Mouse (Mus musculus): ENCODE measurements around the gene 1810043G02Rik. TPM values are rescaled to one million over a fixed set of nuclear protein-coding genes. Genes with fewer than 3 reads are reported as not detected.
"Not testable (repeated sequence)": the region's sequence is repeated elsewhere in the genome, so short reads cannot be mapped to it uniquely, and the experiment has no call there.

Gene 1810043G02Rik
- 1 to 10 TPM; 3.1 to 4.5 TPM for total RNA-seq (2021)
- long read RNA-seq, experiment 1, partial matches to known transcripts: 0 of 1 reads
- long read RNA-seq, experiment 1, other reads (novel, unspliced or antisense): 1 of 1 reads
- long read RNA-seq, experiment 2, partial matches to known transcripts: 0 of 1 reads
- long read RNA-seq, experiment 2, other reads (novel, unspliced or antisense): 1 of 1 reads

DNA sequence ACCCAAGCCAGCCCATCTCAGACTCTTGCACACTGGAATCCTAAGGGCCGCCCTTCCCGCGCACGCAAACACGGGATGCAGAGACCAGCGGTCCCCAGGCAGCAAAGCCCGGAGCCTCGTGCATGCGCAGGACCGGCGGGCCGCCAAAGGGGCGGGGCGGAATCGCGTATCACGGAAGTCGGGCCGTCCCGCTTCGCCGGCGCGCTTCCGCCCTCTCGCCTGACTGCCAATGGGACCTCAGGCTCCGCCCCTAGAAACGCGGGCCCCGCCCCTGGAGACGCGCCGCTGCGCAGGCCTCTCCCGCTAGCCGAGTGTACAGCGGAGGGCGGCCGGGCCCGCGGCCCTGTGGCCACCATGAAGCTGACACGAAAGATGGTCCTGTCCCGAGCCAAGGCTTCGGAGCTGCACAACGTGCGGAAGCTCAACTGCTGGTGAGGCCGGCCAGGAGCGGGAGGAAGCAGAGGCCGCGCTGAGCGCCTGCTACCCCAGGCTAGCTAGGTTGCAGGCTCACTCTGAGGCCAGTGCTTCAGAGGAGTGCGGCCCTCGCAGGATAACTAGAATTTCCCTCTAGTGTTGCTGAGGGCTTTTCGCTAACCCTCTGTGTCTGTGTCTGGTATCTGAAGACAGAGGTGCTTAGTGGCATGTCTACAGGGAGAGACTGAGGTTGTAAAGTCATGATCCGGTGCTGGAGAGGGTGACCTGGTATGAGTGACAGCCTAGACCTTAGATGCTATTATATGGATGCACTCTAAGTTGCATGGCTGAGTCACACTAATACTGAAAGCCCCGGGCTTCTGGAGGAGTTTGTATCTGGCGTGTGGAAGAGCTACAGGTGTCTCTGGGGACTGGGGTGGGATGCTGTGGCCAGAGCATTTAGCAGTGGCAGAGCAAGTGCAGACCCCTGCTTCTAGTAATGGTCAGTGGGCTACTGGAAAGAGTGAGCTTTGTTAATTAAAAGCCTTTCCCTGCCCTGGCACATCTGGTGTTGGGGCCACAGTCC is at the start of gene 1810043G02Rik:
Gene 1810043G02Rik (plus strand): TSS at position 174 of the 1,000 bp plus-strand sequence.
- intact Hi-C loops (cut with DNase I): no loop called here
- peak; percentile 99 for DNase-seq

DNA sequence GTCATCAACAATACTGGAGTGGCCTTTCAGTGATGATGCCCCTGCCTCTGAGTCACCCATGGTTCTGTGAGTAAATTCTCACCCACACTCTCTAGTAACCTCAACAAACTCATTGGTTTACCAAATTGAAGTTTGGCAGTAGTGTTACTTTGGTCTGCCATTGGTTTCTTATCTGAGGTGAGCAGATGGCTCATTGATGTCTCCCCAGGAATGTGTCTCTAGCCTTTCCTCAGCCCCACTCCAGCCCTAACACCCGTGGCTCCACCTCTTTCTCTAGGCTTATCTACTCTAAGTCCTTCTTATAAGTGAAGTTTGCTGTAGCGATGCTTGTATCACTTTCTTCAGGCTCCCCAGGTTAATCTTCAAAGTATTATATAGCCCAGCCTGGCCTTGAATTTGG is 38.6 kb upstream of the 1810043G02Rik start:
- intact Hi-C loops (cut with DNase I): loop anchor here (5.0 kb wide), 1 partner anchor 232 kb away; the partner anchor contains the start of gene Gm10272
- no peak for DNase-seq

DNA sequence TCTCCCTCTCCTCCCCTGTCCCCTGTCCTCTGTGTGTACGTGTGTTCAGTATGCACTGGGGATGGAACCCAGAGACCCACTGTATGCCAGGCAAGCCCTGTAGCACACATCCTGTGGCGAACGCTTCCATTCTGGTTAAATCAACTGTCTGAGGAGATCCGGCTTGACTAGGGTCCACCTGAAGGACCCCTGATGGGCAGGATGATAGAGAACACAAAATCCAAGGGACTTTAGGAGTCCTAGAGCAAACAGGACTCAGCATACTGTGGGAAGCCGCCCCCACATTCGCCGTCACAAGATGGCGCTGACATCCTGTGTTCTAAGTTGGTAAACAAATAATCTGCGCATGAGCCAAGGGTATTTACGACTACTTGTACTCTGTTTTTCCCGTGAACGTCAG is 27.9 kb upstream of the 1810043G02Rik start:
- DNase-seq; intact Hi-C loops (cut with DNase I): not testable (repeated sequence)

DNA sequence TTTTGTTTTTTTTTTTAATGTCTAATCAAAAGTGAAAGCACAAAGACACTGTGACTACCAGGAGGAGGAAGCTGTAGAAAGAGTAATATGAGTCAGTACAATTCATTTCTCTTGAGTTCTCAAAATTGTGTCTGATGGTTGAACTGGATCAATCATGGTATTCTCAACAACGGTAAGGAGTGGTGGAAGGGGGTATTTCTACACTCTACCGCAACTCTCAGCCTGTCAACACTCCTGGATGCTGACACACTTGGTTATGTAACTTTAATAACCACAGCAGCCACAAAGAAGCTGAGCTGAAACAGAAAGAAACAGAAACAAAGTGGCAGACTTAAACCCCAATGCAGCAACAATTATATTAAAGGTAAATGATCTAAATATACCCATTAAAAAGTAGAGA is 15.6 kb upstream of the 1810043G02Rik start:
- intact Hi-C loops (cut with DNase I): no loop called here
- no peak for DNase-seq

- intact Hi-C loops (cut with DNase I): no loop called here
- no peak for DNase-seq
Measured at GRCm38 (mm10) chr10:77963971-77964370, 14.4 kb upstream of the 1810043G02Rik start.

DNA sequence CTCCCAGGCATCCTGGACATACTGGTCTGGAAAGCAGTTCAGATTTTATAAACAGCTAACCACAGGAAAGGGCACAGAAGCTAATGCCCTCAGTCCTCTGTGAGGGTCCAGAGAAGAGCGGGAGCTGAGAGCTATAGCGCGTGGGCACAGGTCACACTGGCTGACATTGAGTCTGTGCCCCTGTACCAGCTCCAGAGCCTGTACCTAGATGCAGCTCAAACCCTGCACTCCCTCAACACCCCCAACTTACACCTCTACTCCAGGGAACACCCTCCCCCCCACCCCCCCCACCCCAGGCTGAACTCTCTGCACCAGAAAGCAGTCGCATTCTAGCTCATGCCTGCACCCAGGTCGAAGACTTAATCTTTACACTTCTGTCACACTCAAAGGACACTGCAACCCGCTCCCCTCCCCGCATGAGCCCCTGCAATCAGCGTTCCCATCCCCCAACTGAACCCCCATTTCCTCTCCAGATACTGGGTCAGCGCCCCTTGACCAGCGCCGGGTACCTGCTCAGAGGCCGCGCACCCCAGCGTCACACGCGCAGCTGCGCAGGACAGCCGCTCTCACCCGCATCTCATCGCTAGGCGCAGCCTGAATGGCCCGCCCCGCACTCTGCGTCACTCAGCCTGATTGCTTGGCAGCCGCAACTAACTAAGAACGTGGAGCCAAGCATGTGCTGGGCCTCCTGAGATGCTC is 8.9 kb upstream of the 1810043G02Rik start:
- intact Hi-C loops (cut with DNase I): no loop called here
- no peak for DNase-seq

GRCm38 (mm10) chr10:77969973-77970325 is 8.4 kb upstream of the 1810043G02Rik start:
- DNase-seq: no peak
- intact Hi-C loops (cut with DNase I): no loop called here

- DNase-seq: no peak
- intact Hi-C loops (cut with DNase I): no loop called here
Measured at GRCm38 (mm10) chr10:77970481-77970880, 7.8 kb upstream of the 1810043G02Rik start, which contains the start of gene Trpm2. Gene Trpm2, minus strand, starts transcription at chr10:77970563.

- DNase-seq: no peak
- intact Hi-C loops (cut with DNase I): no loop called here
Measured at GRCm38 (mm10) chr10:77971191-77971590, 7.1 kb upstream of the 1810043G02Rik start.

GRCm38 (mm10) chr10:77971709-77972553 is 6.4 kb upstream of the 1810043G02Rik start:
- no peak for DNase-seq
- intact Hi-C loops (cut with DNase I): no loop called here

GRCm38 (mm10) chr10:77974323-77974722 is 4.0 kb upstream of the 1810043G02Rik start:
- intact Hi-C loops (cut with DNase I): no loop called here
- no peak for DNase-seq

- intact Hi-C loops (cut with DNase I): no loop called here
- DNase-seq: no peak
Measured at GRCm38 (mm10) chr10:77974811-77975210, 3.5 kb upstream of the 1810043G02Rik start.

GRCm38 (mm10) chr10:77975653-77976052 is 2.7 kb upstream of the 1810043G02Rik start:
- DNase-seq: no peak
- intact Hi-C loops (cut with DNase I): no loop called here

DNA sequence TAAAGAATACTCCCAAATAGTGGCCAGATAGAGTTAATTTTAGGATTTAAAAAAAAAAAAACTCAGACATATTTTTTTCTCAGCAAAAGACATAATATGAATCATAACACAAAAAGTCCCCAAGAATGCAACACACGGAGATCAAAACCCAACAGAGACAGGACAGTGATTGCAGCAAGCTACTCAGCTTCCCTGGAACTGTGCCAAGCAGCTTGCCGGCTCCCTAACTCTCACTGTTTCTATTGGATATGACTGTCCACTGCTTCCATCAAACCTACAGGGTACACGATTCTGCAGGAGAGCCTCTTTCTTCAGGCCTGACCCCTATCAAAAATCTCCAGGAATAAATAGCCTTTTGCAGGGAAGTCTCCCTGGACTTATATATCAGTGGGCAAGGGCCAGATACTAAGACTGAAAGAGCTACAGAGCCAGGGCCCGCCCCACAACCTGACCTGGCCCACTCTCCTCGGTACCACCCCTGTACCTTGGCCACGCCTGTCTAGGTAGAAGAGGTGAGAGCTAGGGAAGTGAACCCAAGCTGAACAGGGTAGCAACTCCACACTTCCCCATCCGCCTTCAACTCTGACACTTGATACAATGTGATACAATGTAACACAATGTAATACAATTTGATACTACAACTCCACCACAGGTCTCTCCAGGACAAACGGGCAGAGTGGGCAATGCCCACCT is 1.7 kb upstream of the 1810043G02Rik start:
- intact Hi-C loops (cut with DNase I): no loop called here

GRCm38 (mm10) chr10:77984660-77985059 is 6.3 kb downstream of the 1810043G02Rik start:
- intact Hi-C loops (cut with DNase I): loop anchor here (2.0 to 5.0 kb wide), 2 partner anchors 33 to 176 kb away; no protein-coding TSS in a partner anchor
- DNase-seq: peak; percentile 40 to 54

More for the DNA sequence above, 1.7 kb upstream of the 1810043G02Rik start:
- no peak for DNase-seq

DNA sequence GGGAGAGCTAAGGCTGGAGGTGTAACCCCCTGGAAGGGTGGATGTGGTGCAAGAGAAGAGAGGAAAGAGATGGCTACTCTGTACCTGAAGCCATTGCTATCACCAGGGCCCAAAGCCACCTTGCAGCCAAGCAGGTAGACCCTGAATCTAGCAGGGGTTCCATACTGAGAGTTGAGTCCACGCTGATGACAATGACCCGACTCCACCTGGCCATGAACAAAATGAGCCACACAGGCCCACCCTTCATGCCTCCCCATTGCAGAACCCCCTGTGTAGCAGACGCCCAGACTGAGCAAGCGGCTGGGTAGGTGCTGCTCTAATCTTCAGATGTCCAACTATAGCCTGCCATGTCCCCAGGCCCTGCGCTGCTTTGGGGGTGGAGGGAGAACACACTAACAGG is 7.5 kb downstream of the 1810043G02Rik start:
- intact Hi-C loops (cut with DNase I): loop anchor here (2.0 kb wide), 1 partner anchor 175 kb away; no protein-coding TSS in a partner anchor
- DNase-seq: peak in 1 of 2 experiments; percentile 2

DNA sequence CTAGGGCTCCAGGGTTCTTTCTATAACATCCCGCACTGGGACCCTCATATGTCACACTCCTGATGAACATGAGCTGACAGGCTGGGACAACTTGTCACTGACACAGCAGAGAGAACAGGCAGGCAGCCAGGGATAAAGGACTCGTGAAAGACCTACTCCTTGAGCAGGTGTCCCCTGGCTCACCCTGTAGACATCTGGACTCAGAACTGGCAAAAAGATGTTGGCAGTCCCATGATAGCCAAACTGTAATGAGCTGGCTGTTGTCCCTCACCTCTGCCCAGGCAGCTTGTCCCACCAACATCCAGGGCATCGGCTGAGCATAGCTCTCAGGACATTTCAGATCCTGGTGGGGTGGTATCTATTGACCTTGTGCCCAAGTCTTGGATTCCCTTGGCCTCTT is 17.3 kb downstream of the 1810043G02Rik start:
- DNase-seq: no peak
- intact Hi-C loops (cut with DNase I): loop anchor here (10.0 kb wide), 1 partner anchor 579 kb away; the partner anchor contains the start of gene Ilvbl

DNA sequence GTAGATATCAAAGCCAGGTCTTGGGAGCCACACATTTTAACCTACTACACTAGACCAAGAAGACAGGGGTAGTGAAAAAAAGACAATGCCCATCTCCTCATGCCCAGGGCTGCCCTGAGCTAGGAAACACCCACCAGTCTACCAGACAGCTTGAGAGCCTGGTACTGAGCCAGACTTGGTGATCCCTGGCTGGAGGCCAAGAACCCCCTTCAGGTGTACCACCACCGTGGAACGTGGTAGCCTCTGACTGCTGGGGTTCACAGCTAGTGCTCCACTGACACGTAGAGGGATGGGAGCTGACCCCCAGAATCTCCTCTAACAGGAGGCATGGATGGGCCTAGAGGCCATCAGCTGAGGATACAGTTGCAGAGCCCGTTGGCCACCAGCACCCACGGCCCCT is 21.9 kb downstream of the 1810043G02Rik start:
- DNase-seq: no peak
- intact Hi-C loops (cut with DNase I): no loop called here

- intact Hi-C loops (cut with DNase I): no loop called here
- DNase-seq: peak; percentile 37 to 54
Measured at GRCm38 (mm10) chr10:78001796-78002195, 23.5 kb downstream of the 1810043G02Rik start.

Data from gastrocnemius, postnatal 36 days (tissue).